Mouse (Mus musculus) liver, adult (tissue): ENCODE measurements around the gene Lsp1.

ENCODE experiments used
- GATA4 ChIP-seq: IDR thresholded peaks from 2 replicates; pipeline ENCODE4 v1.6.1; 2014; ENCODE audit warnings: mild to moderate bottlenecking, low read length; ENCODE audit not compliant: insufficient replicate concordance

Gene Lsp1

GRCm38 (mm10) chr7:142460636-142461077 lies at the start of gene Lsp1:
Gene Lsp1 (plus strand): TSS chr7:142460809.
- no peak for TF ChIP-seq GATA4

- no peak for TF ChIP-seq GATA4
Measured at GRCm38 (mm10) chr7:142413285-142413684, 47.3 kb upstream of the Lsp1 start.

- TF ChIP-seq GATA4 = no peak
Measured at GRCm38 (mm10) chr7:142415314-142415713, 45.3 kb upstream of the Lsp1 start.

GRCm38 (mm10) chr7:142416225-142416624 lies 44.4 kb upstream of the Lsp1 start:
- TF ChIP-seq GATA4 = no peak

GRCm38 (mm10) chr7:142418027-142418426 lies 42.6 kb upstream of the Lsp1 start:
- TF ChIP-seq GATA4 = no peak

- TF ChIP-seq GATA4 = no peak
Measured at GRCm38 (mm10) chr7:142418679-142419078, 41.9 kb upstream of the Lsp1 start.

- TF ChIP-seq GATA4 = peak; percentile 59; the same call in 1 of the 2 replicates
Measured at GRCm38 (mm10) chr7:142419887-142420286, 40.7 kb upstream of the Lsp1 start.

GRCm38 (mm10) chr7:142421826-142422225 lies 38.8 kb upstream of the Lsp1 start:
- TF ChIP-seq GATA4 = no peak

GRCm38 (mm10) chr7:142425641-142426213 lies 34.9 kb upstream of the Lsp1 start:
- TF ChIP-seq GATA4 = no peak

GRCm38 (mm10) chr7:142428213-142428612 lies 32.4 kb upstream of the Lsp1 start:
- TF ChIP-seq GATA4 = no peak

- no peak for TF ChIP-seq GATA4
Measured at GRCm38 (mm10) chr7:142430160-142430678, 30.4 kb upstream of the Lsp1 start.

- TF ChIP-seq GATA4 = no peak
Measured at GRCm38 (mm10) chr7:142431106-142431505, 29.5 kb upstream of the Lsp1 start.

GRCm38 (mm10) chr7:142433623-142434022 lies 27.0 kb upstream of the Lsp1 start:
- no peak for TF ChIP-seq GATA4

- TF ChIP-seq GATA4 = no peak
Measured at GRCm38 (mm10) chr7:142434137-142434865, 26.3 kb upstream of the Lsp1 start, which contains the start of gene Syt8. Gene Syt8 (plus strand): TSS chr7:142434850.

- no peak for TF ChIP-seq GATA4
Measured at GRCm38 (mm10) chr7:142435524-142435923, 25.1 kb upstream of the Lsp1 start.

GRCm38 (mm10) chr7:142437324-142437723 lies 23.3 kb upstream of the Lsp1 start:
- TF ChIP-seq GATA4 = no peak
